ENCODE assay signal across 9 mouse cellular contexts in the genomic region with DNA sequence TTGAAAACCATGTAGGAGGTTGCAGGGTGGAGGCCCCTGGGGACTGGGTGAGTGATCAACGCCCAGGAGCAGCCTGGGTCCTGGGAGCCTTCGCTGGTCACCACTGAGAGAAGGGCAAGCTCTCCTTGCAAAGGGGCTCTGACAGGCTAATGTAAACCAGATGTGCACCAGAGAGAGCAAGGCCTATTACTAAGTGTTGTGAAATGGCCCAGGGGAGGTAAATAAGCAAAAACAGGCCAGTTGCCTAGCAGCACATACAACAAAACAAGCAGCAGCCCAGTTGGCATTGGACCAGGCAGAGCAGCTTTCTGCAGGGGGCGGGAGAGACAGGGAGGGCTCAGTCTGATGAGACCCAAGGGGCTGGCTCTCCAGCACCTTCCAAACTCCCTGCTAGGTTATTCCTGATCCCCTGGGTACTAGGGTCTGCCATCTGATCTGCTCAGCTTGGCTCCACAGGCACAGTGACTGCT.
DNase-seq lines count a peak whose midpoint lies in the region; ATAC-seq lines count a peak whose summit lies in the region.
"Had no signal": no experiment of that assay in that cellular context is flagged by ENCODE, and none has a peak within 500 bp of the region (broad histone marks: within the 10 kb centered on the region; RNA-seq: fewer than 3 reads in every experiment).

No protein-coding gene starts in this region.

- H3K4me2 ChIP-seq in hindbrain, embryonic 13.5 days = no peak overlapping the region
- peak overlapping the region; percentile 31 for H3K4me2 ChIP-seq in limb, embryonic 12.5 days
- H3K4me2 ChIP-seq in neural tube, embryonic 14.5 days (ENCODE audit: low read depth, low read length) = no peak overlapping the region

- no peak overlapping the region for H3K9ac ChIP-seq in hindbrain, embryonic 13.5 days
- H3K9ac ChIP-seq in limb, embryonic 12.5 days (replicated peaks) = no peak overlapping the region
- H3K9ac ChIP-seq in neural tube, embryonic 14.5 days (replicated peaks; ENCODE audit: low read depth, low read length) = no peak overlapping the region

- H3K27ac ChIP-seq in hindbrain, embryonic 13.5 days = 0 out of 2 replicates have a peak overlapping the region, but pooled peaks have one; percentile 9
- peak overlapping the region; percentile 90 for H3K27ac ChIP-seq in limb, embryonic 12.5 days
- H3K27ac ChIP-seq in neural tube, embryonic 14.5 days (ENCODE audit: low read depth, low read length) = no peak overlapping the region

- no peaks in the 10 kb centered on the region for H3K9me3 ChIP-seq in hindbrain, embryonic 13.5 days
- H3K9me3 ChIP-seq in limb, embryonic 12.5 days = no peaks in the 10 kb centered on the region
- no peaks in the 10 kb centered on the region for H3K9me3 ChIP-seq in neural tube, embryonic 14.5 days (ENCODE audit: control insufficient read depth, low read length)
- H3K9me3 ChIP-seq: megakaryocyte, embryonic 14.5 days had no signal

- H3K4me1 ChIP-seq in hindbrain, embryonic 13.5 days (replicated peaks) = peaks cover 13% of the 10 kb centered on the region
- peaks cover 28% of the 10 kb centered on the region for H3K4me1 ChIP-seq in limb, embryonic 12.5 days (replicated peaks)
- H3K4me1 ChIP-seq in neural tube, embryonic 14.5 days (ENCODE audit: control insufficient read depth, insufficient read depth, low read length) = peaks cover 7% of the 10 kb centered on the region

- no peaks in the 10 kb centered on the region for H3K27me3 ChIP-seq in hindbrain, embryonic 13.5 days
- H3K27me3 ChIP-seq in limb, embryonic 12.5 days = no peaks in the 10 kb centered on the region
- H3K27me3 ChIP-seq in neural tube, embryonic 14.5 days (ENCODE audit: control insufficient read depth, insufficient read depth, low read length) = no peaks in the 10 kb centered on the region
- H3K27me3 ChIP-seq: megakaryocyte, embryonic 14.5 days had no signal

- H3K36me3 ChIP-seq in hindbrain, embryonic 13.5 days = no peaks in the 10 kb centered on the region
- H3K36me3 ChIP-seq in limb, embryonic 12.5 days = no peaks in the 10 kb centered on the region
- no peaks in the 10 kb centered on the region for H3K36me3 ChIP-seq in neural tube, embryonic 14.5 days (ENCODE audit: control insufficient read depth, insufficient read depth, low read length)

- WGBS in hindbrain, embryonic 13.5 days = 34% methylated on average over 3 of the region's 3 CpGs
- WGBS in limb, embryonic 12.5 days = 8% methylated on average over 3 of the region's 3 CpGs
- 53% methylated on average over 3 of the region's 3 CpGs for WGBS in neural tube, embryonic 14.5 days

- H3K4me3 ChIP-seq in hindbrain, embryonic 13.5 days = no peak overlapping the region
- no peak overlapping the region for H3K4me3 ChIP-seq in limb, embryonic 12.5 days (replicated peaks)
- H3K4me3 ChIP-seq in neural tube, embryonic 14.5 days (ENCODE audit: low read depth, low read length) = no peak overlapping the region
- H3K4me3 ChIP-seq: megakaryocyte, embryonic 14.5 days had no signal

- ATAC-seq in hindbrain, embryonic 13.5 days (ENCODE audit: low FRiP score) = peak; percentile 81
- peak; percentile 92 for ATAC-seq in limb, embryonic 12.5 days (ENCODE audit: insufficient number of reproducible peaks, insufficient read depth, low FRiP score, low TSS enrichment, low read depth)
- peak; percentile 83 for ATAC-seq in neural tube, embryonic 14.5 days (ENCODE audit: low read depth)

- peak; percentile 100 for DNase-seq in NIH3T3 (ENCODE audit: low read depth)
- DNase-seq in brain, adult 2 months (ENCODE audit: low read depth, low spot score) = peak; percentile 10
- DNase-seq in gastrocnemius, adult 8-10 months (ENCODE audit: low spot score in 2 of 2) = peak; percentile 77 to 86
- DNase-seq in thymus, postnatal 14 days = no peak
- no peak for DNase-seq in B cell, adult 2 months

Comparison
In these comparisons a context has a peak if more than half of its experiments do, and no peak if none do; other contexts are left out.
1. DNase-seq: peak in NIH3T3 (single experiment), brain, adult 2 months (single experiment) and gastrocnemius, adult 8-10 months (2 of 2); none in thymus, postnatal 14 days (single experiment) and B cell, adult 2 months (0 of 2).
2. Peak in every context shown above with its lines, with median percentiles within 50 percentile points of each other: ATAC-seq.